Mouse (Mus musculus) kidney, embryonic 15.5 days (tissue): ENCODE measurements around the gene Pi4k2a. TPM values are rescaled to one million over a fixed set of nuclear protein-coding genes. Genes with fewer than 3 reads are reported as not detected.

ENCODE experiments used
- ATAC-seq: fragments of 200-750 bp; cut with Nextera tagmentation; replicated peaks from 2 replicates; pipeline ENCODE4 v1.8.0; 2017; ENCODE audit warnings: moderate TSS enrichment; ENCODE audit not compliant: low FRiP score
- H3K27ac ChIP-seq: fragments of 300-500 bp; sonication (generic); 2 replicates; pipeline ENCODE4 v1.5.1; 2015; ENCODE audit warnings: mild to moderate bottlenecking, inconsistent platforms
- H3K27me3 ChIP-seq: fragments of 300-500 bp; sonication (generic); 2 replicates; pipeline ENCODE4 v1.6.1; 2015; ENCODE audit warnings: inconsistent platforms
- H3K36me3 ChIP-seq: fragments of 300-500 bp; sonication (generic); 2 replicates; pipeline ENCODE4 v1.6.1; 2015; ENCODE audit warnings: inconsistent platforms
- H3K4me1 ChIP-seq: fragments of 300-500 bp; sonication (generic); 2 replicates; pipeline ENCODE4 v1.6.1; 2015; ENCODE audit warnings: inconsistent platforms
- H3K4me2 ChIP-seq: fragments of 300-500 bp; sonication (generic); 2 replicates; pipeline ENCODE4 v1.6.1; 2015; ENCODE audit warnings: moderate library complexity, mild to moderate bottlenecking, inconsistent platforms
- H3K4me3 ChIP-seq: fragments of 300-500 bp; sonication (generic); replicated peaks from 2 replicates; pipeline ENCODE4 v1.5.1; 2015; ENCODE audit warnings: mild to moderate bottlenecking, inconsistent platforms
- H3K9ac ChIP-seq: fragments of 300-500 bp; sonication (generic); 2 replicates; pipeline ENCODE4 v1.6.1; 2015; ENCODE audit warnings: mild to moderate bottlenecking, inconsistent platforms
- H3K9me3 ChIP-seq: fragments of 300-500 bp; sonication (generic); replicated peaks from 2 replicates; pipeline ENCODE4 v1.6.1; 2016; ENCODE audit warnings: inconsistent platforms
- WGBS: fragments of 180-500 bp; shearing (Covaris S2); methylation state at CpG from one replicate; pipeline ENCODE4 v1.1.7; 2015; ENCODE audit warnings: mixed read lengths; 5-methylcytosine and 5-hydroxymethylcytosine counted together
- polyA plus RNA-seq: library from polyadenylated mRNA; unstranded; fragments of >200 nt; fragmentation: Nextera tagmentation; extraction: Ambion mirVana; gene quantifications from 2 replicates; pipeline ENCODE4 v1.2.1, GENCODE M21; 2015

The Pi4k2a gene
- polyA plus RNA-seq, 1 experiment from 2014 or later: 27.7 TPM

DNA sequence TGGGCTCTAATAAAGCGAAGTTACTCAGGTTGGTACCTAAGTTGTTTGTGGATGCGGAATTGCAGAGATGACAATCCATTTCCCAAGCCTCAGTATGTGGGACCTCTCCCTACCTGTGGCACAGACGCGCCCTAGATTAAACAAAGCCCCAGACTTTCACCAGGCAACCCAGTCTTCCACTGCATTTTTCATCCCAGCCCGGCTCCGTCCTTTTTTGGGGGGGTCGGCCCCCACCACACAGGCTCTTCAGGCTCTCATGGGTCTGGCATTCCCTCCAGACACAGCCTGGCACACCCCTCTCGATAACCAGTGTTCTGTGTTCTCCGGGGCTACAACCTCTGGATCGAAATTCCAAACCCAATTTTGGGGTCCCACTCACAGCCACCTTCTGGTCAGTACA, 4.6 kb upstream of the Pi4k2a start:
- 10% methylated on average over 10 of the region's 10 CpGs for WGBS
- ATAC-seq: no peak
- peak overlapping the region; percentile 52; the same call in 1 of the 2 replicates for H3K27ac ChIP-seq

DNA sequence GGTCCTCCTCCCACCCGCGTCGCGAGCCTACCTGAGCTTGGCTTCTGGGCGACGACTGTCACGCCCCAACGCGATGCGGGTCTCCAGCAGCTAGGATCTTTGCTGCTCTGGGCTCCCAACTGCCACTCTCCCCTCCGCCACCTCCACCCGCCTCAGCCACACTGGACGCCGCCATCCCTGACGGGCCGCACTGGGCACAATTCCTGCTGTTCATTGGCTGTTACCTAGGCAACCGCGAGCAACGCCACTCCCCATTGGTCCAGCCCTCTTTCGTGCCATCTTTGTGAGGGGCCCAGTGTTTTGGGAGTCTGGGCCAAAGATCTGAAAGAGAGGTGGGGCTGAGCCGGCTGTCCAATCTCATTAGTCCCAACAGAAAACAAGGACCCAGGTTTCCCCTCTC, 4.1 kb upstream of the Pi4k2a start, which contains the start of gene Morn4:
Morn4 (minus strand) TSS at position 192 of the 400 bp plus-strand sequence.
- H3K36me3 ChIP-seq: no peaks in the 10 kb centered on the region
- peak within 1 kb of the TSS; percentile 72 for H3K4me2 ChIP-seq
- H3K4me1 ChIP-seq: peaks cover 24% of the 10 kb centered on the region
- peak within 1 kb of the TSS; percentile 61 for H3K9ac ChIP-seq
- H3K9me3 ChIP-seq: no peaks in the 10 kb centered on the region
- peak within 1 kb of the TSS; percentile 52 for H3K27ac ChIP-seq
- H3K27me3 ChIP-seq: no peaks in the 10 kb centered on the region
- peak; percentile 81 for ATAC-seq
- WGBS: under 1% methylated on average over 21 of the region's 21 CpGs
- H3K4me3 ChIP-seq: peak within 1 kb of the TSS; percentile 77

More for the DNA sequence above, 4.6 kb upstream of the Pi4k2a start:
- no peaks in the 10 kb centered on the region for H3K27me3 ChIP-seq
- H3K4me3 ChIP-seq: peak overlapping the region; percentile 77
- H3K9ac ChIP-seq: peak overlapping the region; percentile 61
- peak overlapping the region; percentile 72 for H3K4me2 ChIP-seq
- peaks cover 26% of the 10 kb centered on the region for H3K4me1 ChIP-seq
- H3K36me3 ChIP-seq: no peaks in the 10 kb centered on the region
- no peaks in the 10 kb centered on the region for H3K9me3 ChIP-seq

DNA sequence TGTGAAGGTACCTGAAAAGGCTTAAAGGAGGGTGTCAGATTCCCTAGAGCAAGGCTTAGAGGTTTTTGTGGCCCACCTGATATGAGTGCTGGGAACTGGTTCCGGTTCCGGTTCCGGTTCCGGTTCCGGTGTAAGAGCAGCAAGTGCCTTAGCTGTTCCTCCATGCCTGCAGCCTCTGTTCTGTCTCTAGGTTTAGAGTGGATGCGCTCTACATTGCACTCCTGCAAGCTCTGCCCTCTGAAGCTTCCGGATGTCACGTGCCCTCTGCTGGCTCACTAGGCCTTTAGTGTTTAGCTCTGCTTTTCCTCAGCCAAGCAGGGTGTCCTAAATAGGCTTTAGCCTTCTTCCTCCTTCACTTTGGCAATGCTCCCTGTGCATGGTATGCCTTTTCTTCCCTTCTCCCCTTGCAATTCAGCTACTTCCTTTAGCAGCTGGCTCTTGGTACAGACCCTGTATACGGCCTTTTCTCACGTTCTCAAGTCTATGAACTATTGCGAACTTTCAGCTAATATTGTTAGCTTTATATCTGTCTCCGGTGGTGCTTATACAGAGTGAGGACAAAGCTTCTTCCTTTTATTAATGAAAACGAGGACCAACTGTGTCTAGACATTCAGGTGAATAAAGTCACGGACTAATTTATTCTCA, 1.0 kb upstream of the Pi4k2a start:
- H3K9me3 ChIP-seq: no peaks in the 10 kb centered on the region
- peaks cover 36% of the 10 kb centered on the region for H3K4me1 ChIP-seq
- ATAC-seq: no peak
- no peaks in the 10 kb centered on the region for H3K27me3 ChIP-seq
- no peak overlapping the region for H3K9ac ChIP-seq
- peak overlapping the region; percentile 68 for H3K4me2 ChIP-seq
- H3K36me3 ChIP-seq: peaks cover 5% of the 10 kb centered on the region
- H3K27ac ChIP-seq: peak overlapping the region; percentile 92
- 20% methylated on average over 14 of the region's 14 CpGs for WGBS
- H3K4me3 ChIP-seq: peak overlapping the region; percentile 77

DNA sequence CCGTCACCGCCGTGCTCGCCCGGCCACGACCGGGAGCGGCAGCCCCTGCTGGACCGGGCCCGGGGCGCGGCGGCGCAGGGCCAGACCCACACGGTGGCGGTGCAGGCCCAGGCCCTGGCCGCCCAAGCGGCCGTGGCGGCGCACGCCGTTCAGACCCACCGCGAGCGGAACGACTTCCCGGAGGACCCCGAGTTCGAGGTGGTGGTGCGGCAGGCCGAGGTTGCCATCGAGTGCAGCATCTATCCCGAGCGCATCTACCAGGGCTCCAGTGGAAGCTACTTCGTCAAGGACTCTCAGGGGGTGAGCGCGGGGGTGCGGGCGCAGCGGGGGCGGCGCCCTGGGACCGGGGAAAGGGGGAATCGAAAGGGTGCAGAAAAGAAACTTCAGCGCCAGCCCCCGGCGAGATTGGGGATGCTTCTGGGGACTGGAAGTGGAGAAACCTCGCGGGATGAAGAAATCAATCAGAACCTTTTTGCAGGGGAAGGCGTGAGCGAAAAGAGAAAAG, 419 bp downstream of the Pi4k2a start:
- H3K27me3 ChIP-seq: no peaks in the 10 kb centered on the region
- ATAC-seq: peak; percentile 69

DNA sequence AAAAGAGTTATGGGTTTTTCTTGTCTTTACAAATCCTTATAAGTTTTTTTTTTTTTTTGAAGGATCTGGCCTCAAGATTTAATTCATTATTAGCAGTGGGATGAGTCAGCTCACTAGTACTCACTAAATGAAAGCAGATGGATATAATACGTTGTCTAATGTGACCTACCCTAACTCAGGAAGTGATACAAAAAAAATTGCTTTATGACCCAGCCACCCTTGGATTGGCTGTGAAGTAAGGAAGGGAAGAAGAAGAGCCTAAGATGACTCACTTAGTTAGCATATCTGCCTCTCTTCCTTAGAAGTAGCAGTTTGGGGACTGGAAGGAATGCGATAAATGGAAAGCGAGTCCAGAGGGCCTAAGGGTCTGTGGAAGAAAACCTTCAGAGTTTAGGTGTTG, 9.1 kb downstream of the Pi4k2a start:
- no peak overlapping the region for H3K27ac ChIP-seq
- no peaks in the 10 kb centered on the region for H3K4me1 ChIP-seq
- H3K4me3 ChIP-seq: no peak overlapping the region
- H3K9ac ChIP-seq: no peak overlapping the region
- H3K36me3 ChIP-seq: peaks cover 51% of the 10 kb centered on the region
- no peaks in the 10 kb centered on the region for H3K9me3 ChIP-seq
- no peaks in the 10 kb centered on the region for H3K27me3 ChIP-seq
- WGBS: 87% methylated on average over 3 of the region's 3 CpGs
- H3K4me2 ChIP-seq: no peak overlapping the region
- no peak for ATAC-seq

More for the DNA sequence above, 419 bp downstream of the Pi4k2a start:
- WGBS: under 1% methylated on average over 50 of the region's 52 CpGs
- no peaks in the 10 kb centered on the region for H3K9me3 ChIP-seq
- H3K36me3 ChIP-seq: peaks cover 18% of the 10 kb centered on the region
- peak overlapping the region; percentile 68 for H3K4me2 ChIP-seq
- peaks cover 32% of the 10 kb centered on the region for H3K4me1 ChIP-seq
- H3K27ac ChIP-seq: peak overlapping the region; percentile 90
- peak overlapping the region; percentile 77 for H3K4me3 ChIP-seq
- H3K9ac ChIP-seq: peak overlapping the region; percentile 78

DNA sequence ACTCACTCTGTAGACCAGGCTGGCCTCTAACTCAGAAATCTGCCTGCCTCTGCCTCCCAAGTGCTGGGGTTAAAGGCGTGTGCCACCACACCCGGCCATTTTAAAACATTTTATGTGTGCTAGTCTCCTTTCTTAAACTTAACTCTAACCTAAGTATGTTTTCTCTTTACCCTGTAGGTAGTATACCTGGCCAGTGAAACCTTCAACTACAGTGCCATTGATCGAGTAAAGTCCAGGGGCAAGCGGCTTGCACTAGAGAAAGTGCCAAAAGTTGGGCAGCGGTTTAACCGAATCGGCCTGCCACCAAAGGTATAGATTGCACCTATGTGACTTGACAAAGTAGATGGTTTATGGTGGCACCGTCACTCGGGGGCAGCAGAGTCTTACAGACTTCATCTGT, 14.4 kb downstream of the Pi4k2a start:
- no peak overlapping the region for H3K27ac ChIP-seq
- no peak for ATAC-seq
- H3K36me3 ChIP-seq: peaks cover 62% of the 10 kb centered on the region
- no peaks in the 10 kb centered on the region for H3K9me3 ChIP-seq
- H3K4me1 ChIP-seq: no peaks in the 10 kb centered on the region
- no peak overlapping the region for H3K4me2 ChIP-seq
- no peak overlapping the region for H3K9ac ChIP-seq
- no peaks in the 10 kb centered on the region for H3K27me3 ChIP-seq
- 95% methylated on average over 9 of the region's 9 CpGs for WGBS
- H3K4me3 ChIP-seq: no peak overlapping the region

DNA sequence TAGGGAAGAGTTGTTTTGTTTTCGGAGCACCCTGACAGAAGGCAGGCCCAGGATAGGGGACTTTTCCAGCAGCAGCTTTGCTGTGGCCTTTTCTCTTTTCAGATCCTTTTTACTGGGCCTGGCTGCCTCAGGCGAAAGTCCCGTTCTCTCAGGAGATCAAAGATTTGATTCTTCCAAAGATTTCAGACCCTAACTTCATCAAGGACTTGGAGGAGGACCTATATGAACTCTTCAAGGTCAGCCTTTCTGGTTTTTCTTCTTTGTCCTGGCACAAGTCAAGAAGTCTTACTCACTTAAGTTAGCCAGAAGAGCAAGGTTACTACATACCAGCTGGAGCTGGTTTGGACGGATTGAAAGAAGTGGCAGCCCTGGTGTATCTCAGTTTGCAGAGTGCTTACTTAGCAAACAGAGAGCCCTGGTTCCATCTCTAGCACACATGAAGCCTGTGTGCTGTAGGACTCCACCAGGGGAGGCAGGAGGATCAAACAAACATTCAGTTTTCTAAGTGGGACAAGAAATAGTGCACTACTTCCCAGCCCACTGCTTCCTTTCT, 25.6 kb downstream of the Pi4k2a start:
- 89% methylated on average over 4 of the region's 4 CpGs for WGBS
- Histone ChIP-seq H3K4me1 (no peaks in the 10 kb centered on the region), H3K4me2 (no peak overlapping the region), H3K27ac (no peak overlapping the region), H3K36me3 (peaks cover 82% of the 10 kb centered on the region), H3K27me3 (no peaks in the 10 kb centered on the region), H3K9me3 (no peaks in the 10 kb centered on the region), H3K9ac (no peak overlapping the region), H3K4me3 (no peak overlapping the region)
- ATAC-seq: no peak

DNA sequence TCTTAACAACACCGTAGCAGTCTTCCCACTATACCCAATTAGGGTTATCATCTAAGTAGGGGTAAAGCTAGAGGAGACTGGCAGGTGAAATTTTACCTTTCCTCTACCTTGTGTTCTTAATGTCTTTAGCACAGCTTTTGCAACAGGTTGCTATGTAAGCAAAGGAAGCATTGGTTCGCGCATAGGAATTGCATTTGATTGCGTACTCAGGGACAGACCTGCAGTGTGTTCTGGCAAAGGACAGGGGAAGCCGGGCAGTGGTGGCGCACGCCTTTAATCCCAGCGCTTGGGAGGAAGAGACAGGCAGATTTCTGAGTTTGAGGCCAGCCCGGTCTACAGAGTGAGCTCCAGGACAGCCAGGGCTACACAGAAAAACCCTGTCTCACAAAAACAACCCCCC, 27.9 kb downstream of the Pi4k2a start:
- 96% methylated on average over 9 of the region's 9 CpGs for WGBS
- H3K36me3 ChIP-seq: peaks cover 97% of the 10 kb centered on the region
- H3K27ac ChIP-seq: no peak overlapping the region
- no peaks in the 10 kb centered on the region for H3K9me3 ChIP-seq
- H3K4me3 ChIP-seq: no peak overlapping the region
- no peaks in the 10 kb centered on the region for H3K27me3 ChIP-seq
- H3K4me2 ChIP-seq: no peak overlapping the region
- ATAC-seq: no peak
- H3K4me1 ChIP-seq: no peaks in the 10 kb centered on the region
- H3K9ac ChIP-seq: no peak overlapping the region

DNA sequence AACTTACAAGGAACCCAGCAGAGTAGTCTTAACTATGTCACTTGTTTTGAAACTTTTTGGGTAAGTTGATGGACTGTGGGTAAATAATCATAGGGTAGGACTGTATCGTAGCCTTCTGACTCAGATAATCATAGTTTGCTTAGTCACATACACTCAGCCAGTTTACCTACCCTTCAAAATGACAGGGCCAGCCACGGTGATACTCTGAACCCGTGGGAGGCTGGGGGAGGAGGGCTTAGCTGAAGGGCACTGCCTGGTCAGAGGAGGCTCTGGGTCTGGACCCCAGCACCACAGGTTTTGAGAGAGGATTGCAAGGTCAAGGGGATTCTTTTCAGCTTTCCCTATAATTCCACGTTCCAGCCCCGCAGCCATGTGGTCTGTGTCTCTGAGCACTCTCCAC, 28.3 kb downstream of the Pi4k2a start:
- WGBS: 54% methylated on average over 5 of the region's 5 CpGs
- no peak for ATAC-seq
- H3K4me1 ChIP-seq: no peaks in the 10 kb centered on the region

DNA sequence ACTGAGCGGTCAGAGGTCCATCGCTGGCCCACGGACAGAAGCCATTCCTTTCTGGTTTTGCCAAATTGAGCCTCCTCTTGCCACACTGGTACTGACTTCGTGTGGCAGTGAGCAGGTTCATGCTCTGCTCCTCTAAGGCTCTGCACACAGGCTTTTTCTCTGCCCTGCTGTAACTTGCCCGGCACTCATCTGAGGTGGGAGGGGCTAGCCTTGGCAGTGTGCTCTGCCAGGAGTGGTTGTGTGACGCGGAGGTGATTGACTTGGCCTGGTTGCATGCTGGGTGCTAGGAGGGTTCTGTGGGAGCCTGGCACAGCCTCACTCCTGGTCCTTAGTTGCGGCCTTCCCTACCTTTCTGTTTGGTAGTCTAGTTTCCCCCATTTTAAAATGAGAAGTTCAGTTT, 30.2 kb downstream of the Pi4k2a start:
- WGBS: 91% methylated on average over 8 of the region's 8 CpGs
- Histone ChIP-seq H3K4me1 (no peaks in the 10 kb centered on the region), H3K27me3 (no peaks in the 10 kb centered on the region), H3K27ac (no peak overlapping the region), H3K9me3 (no peaks in the 10 kb centered on the region), H3K9ac (no peak overlapping the region), H3K4me2 (no peak overlapping the region), H3K36me3 (peaks cover 92% of the 10 kb centered on the region), H3K4me3 (no peak overlapping the region)
- no peak for ATAC-seq

More for the DNA sequence above, 28.3 kb downstream of the Pi4k2a start:
- no peak overlapping the region for H3K4me2 ChIP-seq
- no peak overlapping the region for H3K9ac ChIP-seq
- no peaks in the 10 kb centered on the region for H3K9me3 ChIP-seq
- no peak overlapping the region for H3K4me3 ChIP-seq
- no peaks in the 10 kb centered on the region for H3K27me3 ChIP-seq
- no peak overlapping the region for H3K27ac ChIP-seq
- H3K36me3 ChIP-seq: peaks cover 97% of the 10 kb centered on the region

DNA sequence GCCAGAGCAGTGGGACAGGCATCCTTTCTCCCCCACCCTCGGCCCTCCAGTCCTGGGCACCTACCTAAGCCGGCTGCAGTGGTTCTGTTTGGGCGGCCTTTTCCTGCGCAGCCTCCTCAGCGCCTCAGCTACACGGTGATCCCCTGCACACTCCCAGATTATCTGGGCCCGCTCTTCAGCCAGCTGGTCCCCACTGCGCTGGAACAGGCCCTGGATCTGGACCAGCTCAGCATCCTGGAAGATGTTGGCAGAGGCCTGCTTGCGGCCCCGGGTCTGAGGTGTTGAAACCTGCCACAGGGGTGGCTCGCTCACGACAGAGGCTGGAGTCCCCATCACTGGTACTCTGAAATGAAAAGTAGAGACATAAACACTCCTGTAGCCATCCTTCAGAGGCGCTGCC, 34.4 kb downstream of the Pi4k2a start:
- Histone ChIP-seq H3K27me3 (no peaks in the 10 kb centered on the region; the same call in 1 of the 2 replicates), H3K36me3 (peaks cover 53% of the 10 kb centered on the region), H3K9ac (no peak overlapping the region), H3K27ac (no peak overlapping the region), H3K4me3 (no peak overlapping the region), H3K4me1 (peaks cover 14% of the 10 kb centered on the region), H3K9me3 (no peaks in the 10 kb centered on the region), H3K4me2 (no peak overlapping the region)
- WGBS: 85% methylated on average over 13 of the region's 13 CpGs
- ATAC-seq: no peak

DNA sequence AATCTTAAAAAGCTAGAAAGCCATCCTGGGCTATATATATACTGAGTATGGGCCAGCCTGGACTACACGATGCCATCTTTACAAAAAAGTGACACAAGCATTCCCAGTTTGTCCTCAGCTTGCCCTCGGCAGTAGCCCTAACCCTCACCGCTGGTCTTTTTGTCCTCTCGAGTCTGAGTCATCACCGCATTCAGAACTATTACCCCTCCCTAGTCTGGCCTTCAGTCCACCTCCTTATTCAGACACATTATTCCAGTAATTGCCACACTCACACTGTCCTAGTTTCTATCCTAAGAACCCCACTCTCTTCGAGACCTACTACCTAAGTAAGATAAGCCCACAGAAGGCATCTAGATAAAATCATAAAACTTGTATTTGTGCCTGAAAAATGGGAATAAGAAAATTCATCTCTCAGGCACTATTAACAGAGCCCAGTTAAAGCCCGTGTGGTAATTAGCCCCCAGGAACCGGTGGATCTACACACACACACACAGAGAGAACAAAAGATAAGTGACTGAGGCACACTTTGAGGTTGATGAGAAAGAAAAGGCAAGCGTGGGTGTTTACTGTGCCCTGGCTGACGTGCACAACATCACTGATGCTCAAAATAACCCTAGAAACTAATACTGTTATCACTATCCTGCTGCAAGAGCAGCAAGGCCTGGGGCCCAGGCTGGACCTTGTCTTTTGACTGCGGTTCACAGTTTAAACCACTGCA, 35.4 kb downstream of the Pi4k2a start:
- Histone ChIP-seq H3K4me2 (no peak overlapping the region), H3K36me3 (peaks cover 43% of the 10 kb centered on the region), H3K27me3 (no peaks in the 10 kb centered on the region; the same call in 1 of the 2 replicates), H3K9ac (no peak overlapping the region), H3K4me1 (peaks cover 18% of the 10 kb centered on the region), H3K27ac (no peak overlapping the region), H3K4me3 (no peak overlapping the region), H3K9me3 (no peaks in the 10 kb centered on the region)
- no peak for ATAC-seq
- whole genome bisulfite sequencing: 87% methylated on average over 11 of the region's 11 CpGs
